Mouse (Mus musculus) layer of hippocampus, adult 11-12 months (tissue): ENCODE measurements around the gene Ankrd12.
A peak's percentile ranks its signal among the peaks of the same experiment; 100 is the strongest.

Experiments
- DNase-seq: peaks from one replicate; pipeline ENCODE4 v3.0.0; 2022; ENCODE audit warnings: low spot score

The Ankrd12 gene

GRCm38 (mm10) chr17:66076934-66077333 lies at the start of gene Ankrd12:
Ankrd12 (minus strand) TSS chr17:66077089.
- DNase-seq: peak; percentile 96

- no peak for DNase-seq
These were observed 48.3 kb upstream of the Ankrd12 start for GRCm38 (mm10) chr17:66125211-66125610.

DNA sequence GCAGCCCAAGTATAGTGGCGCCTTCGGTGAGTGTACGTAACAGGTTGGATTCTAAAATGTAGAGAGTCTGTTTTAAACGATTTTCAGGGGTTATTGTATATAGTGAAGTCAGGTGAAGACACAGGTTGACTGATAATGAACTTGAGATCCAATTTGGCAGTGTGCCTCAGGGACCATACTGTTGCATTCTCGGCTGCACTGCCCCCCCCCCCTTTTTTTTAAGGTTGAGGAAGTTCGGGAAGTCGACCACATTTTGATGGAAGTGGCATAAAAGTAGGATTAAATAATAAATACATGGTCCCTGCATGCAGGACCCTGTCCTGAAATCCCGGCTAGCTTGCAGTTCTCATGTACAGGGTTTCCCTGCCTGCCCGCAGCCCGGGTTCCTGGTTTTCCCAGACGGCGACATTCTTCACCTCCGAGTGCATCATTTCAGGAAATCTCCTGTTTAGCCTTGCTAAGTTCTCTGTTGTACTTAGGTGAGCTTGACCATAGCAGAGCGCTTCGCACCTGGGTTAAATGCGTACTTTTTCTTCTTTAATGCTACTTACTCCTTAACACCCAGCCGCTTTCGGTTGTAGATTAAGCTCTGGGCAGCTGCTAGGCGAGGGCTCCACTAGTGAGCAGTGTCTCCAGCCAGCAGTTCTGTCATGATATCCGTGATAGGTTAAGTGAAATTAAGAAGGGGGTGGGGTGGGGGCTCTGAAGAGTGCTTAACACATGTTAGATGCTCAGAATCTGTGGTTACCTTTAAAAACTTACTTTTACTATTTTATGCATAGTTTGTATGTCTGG lies 47.1 kb upstream of the Ankrd12 start:
- DNase-seq: no peak

- peak; percentile 91 for DNase-seq
These were observed 46.4 kb upstream of the Ankrd12 start, which contains the start of gene Ddx11 for GRCm38 (mm10) chr17:66123066-66123815. Ddx11 (plus strand) TSS chr17:66123520.

DNA sequence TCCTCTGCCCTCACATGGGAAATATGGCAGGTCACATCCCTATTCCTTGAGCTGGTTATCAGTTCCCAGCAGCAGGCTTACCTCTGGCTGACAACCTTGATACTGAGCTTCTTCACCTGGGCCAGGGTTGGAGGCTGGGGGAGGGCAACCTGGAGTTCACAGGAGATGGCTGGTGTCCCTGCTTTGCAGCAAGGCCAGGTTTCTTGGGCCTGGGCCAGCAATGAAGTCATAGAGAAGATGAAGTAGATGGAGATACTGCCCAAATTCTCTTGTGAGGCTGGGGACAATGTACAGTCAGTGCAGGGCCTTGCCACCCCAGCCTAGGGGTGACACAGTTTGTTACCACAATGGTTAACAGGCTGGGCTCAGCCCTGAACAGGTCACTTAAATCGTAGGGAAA lies 43.8 kb upstream of the Ankrd12 start:
- no peak for DNase-seq

- DNase-seq: no peak
These were observed 42.1 kb upstream of the Ankrd12 start for GRCm38 (mm10) chr17:66118991-66119390.

DNA sequence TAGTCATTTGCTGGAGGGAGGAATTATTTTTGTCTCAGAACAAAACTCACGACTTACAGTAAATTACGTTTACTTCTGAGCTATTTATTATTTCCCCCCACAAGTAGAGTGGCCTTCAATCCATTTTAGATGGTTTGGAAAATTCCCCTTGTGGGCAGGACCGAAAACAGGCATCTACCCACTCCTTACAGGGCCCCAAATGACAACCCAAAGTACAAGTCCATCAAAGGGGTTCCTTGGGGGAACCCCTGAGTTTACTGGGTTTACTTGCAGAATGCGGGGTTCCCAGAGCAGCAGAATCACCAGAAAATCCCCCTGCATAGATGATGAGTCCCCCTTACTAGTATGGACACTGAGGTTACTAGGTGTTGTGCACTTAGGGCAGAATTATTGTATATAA lies 35.3 kb upstream of the Ankrd12 start:
- DNase-seq: no peak

DNA sequence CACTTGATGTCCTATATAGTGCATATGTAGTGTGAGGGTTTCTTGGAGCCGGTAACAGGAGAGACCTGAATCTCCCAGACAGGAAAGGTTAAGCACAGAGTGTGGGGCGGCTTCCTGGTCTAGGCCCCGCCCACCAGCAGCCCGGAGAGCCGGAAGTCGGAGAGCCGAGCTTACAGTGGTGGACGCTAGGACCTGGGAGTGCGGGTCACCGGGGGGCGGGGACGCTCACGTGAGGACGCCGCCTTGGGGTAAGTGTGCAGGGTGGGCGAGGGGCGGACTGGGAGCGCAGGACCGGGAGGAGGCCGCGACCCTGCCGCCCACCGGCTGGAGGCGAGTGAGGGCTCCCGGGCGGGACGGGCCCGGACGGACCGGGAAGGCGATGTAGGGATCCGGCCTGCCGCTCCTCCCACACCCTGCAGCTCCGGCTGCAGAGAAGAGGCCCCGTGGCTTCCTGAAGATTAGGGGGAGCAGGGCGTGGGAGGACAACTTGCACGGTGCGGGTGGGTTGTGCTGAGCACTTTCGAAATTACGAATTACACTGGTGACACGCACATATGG lies 34.6 kb upstream of the Ankrd12 start, which contains the start of gene Washc1:
TSS of gene Washc1 (plus strand) at position 144 of the 558 bp plus-strand sequence.
- peak; percentile 89 for DNase-seq

DNA sequence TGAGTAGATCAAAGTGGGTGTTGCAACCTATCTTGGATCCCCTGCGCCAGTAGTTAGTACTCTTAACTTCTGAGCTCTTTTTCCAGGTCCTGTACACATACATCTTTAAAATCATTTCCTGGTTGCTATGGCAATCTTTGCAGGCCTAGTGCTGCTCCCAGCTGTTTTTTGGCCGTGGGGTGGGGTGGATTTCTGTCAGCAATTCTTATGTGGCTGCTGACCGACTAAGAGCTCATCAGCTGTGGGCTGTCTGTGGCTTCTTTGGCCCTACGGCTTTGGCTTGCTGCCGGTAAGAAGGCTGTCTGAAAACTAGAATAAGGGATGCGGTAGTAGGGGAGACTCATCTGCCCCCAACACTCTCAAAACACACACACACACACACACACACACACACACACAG lies 33.9 kb upstream of the Ankrd12 start:
- no peak for DNase-seq

DNA sequence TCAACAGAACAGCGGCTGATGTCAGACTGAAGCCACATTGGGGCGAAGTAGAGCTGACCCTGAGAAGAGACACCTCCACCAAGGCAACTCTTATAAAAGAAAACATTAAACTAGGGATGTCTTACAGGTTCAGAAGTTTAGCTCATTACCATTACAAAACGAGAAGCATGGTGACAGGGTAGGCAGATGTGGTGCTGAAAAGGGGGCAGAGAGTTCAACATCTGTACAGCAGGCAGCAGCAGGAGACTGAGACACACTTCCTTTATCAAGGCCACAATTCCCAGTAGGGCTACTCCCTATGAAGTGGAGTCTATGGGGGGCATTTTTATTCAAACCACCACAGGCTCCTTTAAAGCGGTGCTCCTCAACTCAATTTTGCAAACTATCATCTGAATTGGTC lies 31.3 kb upstream of the Ankrd12 start:
- no peak for DNase-seq

DNA sequence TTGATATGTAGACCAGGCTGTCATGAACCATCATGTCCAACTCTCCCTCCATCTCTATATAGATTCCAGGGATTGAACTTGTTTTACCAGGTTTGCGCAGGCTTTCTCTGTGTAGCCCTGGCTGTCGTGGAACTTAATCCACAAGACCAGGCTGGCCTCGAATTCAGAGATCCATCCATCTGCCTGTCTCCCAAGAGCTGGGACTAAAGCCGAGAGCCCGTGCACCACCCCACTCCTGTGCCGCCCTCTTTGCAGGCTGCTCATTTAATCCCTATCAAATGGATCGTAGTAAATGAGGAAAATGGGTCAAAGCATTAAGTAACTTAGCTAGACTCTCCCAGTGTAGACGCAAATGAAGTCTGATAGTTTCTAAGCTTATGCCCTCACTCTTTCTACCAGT lies 30.6 kb upstream of the Ankrd12 start:
- no peak for DNase-seq

DNA sequence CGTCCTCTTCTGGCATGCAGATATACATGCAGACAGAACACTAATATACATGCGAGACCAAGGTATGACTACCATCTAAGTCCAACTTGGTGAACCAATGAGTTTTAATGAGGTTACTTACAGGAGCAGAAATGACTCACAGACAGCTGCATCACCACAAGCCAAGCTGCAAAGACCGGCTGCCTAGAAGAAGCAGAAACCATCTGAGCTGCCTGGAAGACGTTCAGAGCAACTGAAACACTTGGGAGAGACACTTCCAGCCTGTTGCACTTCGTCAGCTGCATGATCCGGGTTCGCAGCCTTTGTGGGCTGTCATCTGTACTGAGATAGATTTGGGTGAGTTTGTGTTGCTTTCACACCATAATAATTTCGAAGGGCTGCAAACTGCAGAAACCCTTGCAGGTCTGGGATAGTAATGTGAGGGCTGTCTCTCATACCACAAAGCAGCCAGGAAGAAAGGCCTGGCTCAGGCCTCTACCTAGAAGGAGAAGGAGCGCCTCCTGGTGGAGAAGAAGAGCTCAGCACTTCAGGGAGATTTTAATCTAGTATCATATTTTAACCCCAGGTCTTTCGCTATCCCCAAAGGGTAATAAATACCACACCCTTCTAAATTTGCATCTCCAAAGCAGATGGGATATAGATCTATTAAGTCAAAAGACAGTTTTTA lies 29.8 kb upstream of the Ankrd12 start:
- peak; percentile 61 for DNase-seq

GRCm38 (mm10) chr17:66104076-66104475 lies 27.2 kb upstream of the Ankrd12 start:
- no peak for DNase-seq

GRCm38 (mm10) chr17:66101380-66102330 lies 24.8 kb upstream of the Ankrd12 start, which contains the start of gene Ndufv2:
Ndufv2 (minus strand) TSS chr17:66101559.
- peak; percentile 90 for DNase-seq

DNA sequence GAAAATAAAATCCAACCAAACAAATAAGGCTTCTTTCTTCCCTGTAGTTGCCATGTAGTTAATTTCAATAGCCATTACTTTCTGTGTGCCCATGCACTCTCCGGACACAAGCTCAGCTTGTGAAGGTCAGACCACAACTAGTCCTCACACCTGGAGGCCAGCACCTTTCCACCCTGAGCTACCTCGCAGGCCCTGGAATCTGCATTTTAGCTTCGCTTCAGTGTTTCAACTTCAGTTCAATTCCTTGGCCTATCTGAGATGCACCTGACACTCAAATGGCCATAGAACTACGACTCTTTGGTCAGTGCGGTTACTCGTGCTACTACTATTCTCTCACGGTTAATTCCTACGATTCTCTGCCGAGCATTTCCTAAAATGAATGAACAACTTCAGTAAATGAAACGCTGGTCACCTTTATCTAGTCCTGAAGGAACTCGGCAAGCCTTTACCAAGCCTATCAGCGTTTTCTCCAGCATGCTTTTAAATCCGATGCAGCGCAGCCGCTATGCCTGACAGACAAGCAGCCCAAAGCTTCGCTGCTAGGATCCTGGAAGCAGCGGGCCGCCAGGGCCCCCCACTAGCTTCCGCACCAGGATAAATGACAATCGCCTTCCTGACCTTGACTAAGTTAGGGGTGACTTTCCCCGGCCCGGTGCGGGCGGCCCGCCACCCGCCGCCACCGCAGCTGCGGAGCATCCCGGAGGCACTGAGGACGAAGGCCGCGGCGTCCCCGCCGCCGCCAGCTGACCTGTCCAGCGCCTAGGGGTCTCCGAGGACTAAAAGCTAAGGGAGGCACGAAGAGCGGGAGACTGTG lies 23.9 kb upstream of the Ankrd12 start:
- no peak for DNase-seq

GRCm38 (mm10) chr17:66092664-66093063 lies 15.8 kb upstream of the Ankrd12 start:
- DNase-seq: no peak

GRCm38 (mm10) chr17:66092065-66092464 lies 15.2 kb upstream of the Ankrd12 start:
- DNase-seq: no peak

DNA sequence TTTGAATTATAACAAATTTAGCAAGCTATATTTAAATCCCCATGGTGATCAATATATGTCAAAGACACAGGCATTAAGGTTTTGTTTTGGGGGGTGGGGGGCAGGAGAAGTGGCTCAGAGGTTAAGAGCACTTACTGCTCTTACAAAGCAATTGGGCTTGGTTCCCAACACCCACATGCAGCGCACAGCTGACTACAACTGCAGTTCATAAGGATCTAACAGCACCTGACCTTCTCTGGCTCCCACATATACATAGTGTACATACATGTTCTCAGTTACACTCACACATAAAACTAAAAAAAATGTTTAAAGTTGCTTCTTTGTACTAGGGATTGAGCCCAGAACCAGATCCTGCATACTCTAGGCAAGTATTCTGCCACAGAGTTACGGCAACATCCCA lies 14.5 kb upstream of the Ankrd12 start:
- no peak for DNase-seq

- DNase-seq: no peak
These were observed 13.4 kb upstream of the Ankrd12 start for GRCm38 (mm10) chr17:66090251-66090650.

GRCm38 (mm10) chr17:66085038-66085437 lies 8.1 kb upstream of the Ankrd12 start:
- DNase-seq: no peak
